Mouse (Mus musculus): ENCODE results near the gene Oas3. TPM values are rescaled to one million over a fixed set of nuclear protein-coding genes. Genes with fewer than 3 reads are reported as not detected.

The Oas3 gene
- total and polyA plus RNA-seq, 3 experiments: 0.05 to 0.94 (median 0.07) TPM

GRCm38 (mm10) chr5:120729319-120729718, 48.1 kb downstream of the Oas3 start:
- Histone ChIP-seq H3K27me3 (ENCODE audit: control insufficient read depth, insufficient read depth, low read length) (no peaks in the 10 kb centered on the region), H3K4me3 (no peak overlapping the region), H3K4me1 (ENCODE audit: control insufficient read depth, insufficient read depth, low read length) (peaks cover 1% of the 10 kb centered on the region), H3K27ac (no peak overlapping the region), H3K9ac (ENCODE audit: low read depth, low read length) (no peak overlapping the region), H3K36me3 (ENCODE audit: control insufficient read depth, insufficient read depth, low read length) (no peaks in the 10 kb centered on the region), H3K79me2 (replicated peaks; ENCODE audit: control insufficient read depth, insufficient read depth, low read length) (no peaks in the 10 kb centered on the region)
- no peak for DNase-seq
- TF ChIP-seq POLR2A (IDR thresholded peaks at IDR 0.05; ENCODE audit: insufficient read depth, low read depth, low read length) (no peak), EP300 (IDR thresholded peaks at IDR 0.05; ENCODE audit: insufficient read depth, low read depth, low read length) (no peak)
- WGBS: 50% methylated on average over 10 of the region's 10 CpGs
- intact Hi-C loops (cut with DNase I): no loop called here

- Histone ChIP-seq H3K9ac (ENCODE audit: low read depth, low read length) (no peak overlapping the region), H3K27me3 (ENCODE audit: control insufficient read depth, insufficient read depth, low read length) (no peaks in the 10 kb centered on the region), H3K4me1 (ENCODE audit: control insufficient read depth, insufficient read depth, low read length) (no peaks in the 10 kb centered on the region), H3K79me2 (replicated peaks; ENCODE audit: control insufficient read depth, insufficient read depth, low read length) (no peaks in the 10 kb centered on the region), H3K4me3 (no peak overlapping the region), H3K27ac (no peak overlapping the region), H3K36me3 (ENCODE audit: control insufficient read depth, insufficient read depth, low read length) (no peaks in the 10 kb centered on the region)
- intact Hi-C loops (cut with DNase I): no loop called here
- TF ChIP-seq CTCF (IDR thresholded peaks at IDR 0.05) (no peak), EP300 (IDR thresholded peaks at IDR 0.05; ENCODE audit: insufficient read depth, low read depth, low read length) (no peak), POLR2A (IDR thresholded peaks at IDR 0.05; ENCODE audit: insufficient read depth, low read depth, low read length) (no peak)
- WGBS: 69% methylated on average over 12 of the region's 12 CpGs
- no peak for DNase-seq
These were observed 51.5 kb downstream of the Oas3 start for GRCm38 (mm10) chr5:120725811-120726455.

DNA sequence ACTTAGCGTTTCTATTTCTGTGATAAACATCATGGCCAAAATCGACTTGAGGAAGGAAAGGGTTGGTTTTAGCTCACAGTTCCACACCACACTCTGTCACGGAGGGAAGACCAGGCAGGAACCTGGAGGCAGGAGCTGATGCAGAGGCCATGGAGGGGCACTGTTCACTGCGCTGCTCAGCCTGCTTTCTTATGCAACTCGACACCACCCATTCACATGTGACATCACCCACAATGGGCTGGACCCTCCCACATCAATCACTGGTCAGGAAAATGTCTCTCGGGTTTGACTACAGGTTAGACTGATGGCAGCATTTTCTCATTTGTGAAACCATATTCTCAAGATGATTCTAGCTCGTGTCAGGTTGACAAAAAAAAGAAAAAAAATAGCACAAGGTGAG, 56.5 kb downstream of the Oas3 start:
- intact Hi-C loops (cut with DNase I): no loop called here
- H3K36me3 ChIP-seq (ENCODE audit: control insufficient read depth, insufficient read depth, low read length): no peaks in the 10 kb centered on the region
- H3K9ac ChIP-seq (ENCODE audit: low read depth, low read length): no peak overlapping the region
- H3K4me1 ChIP-seq (ENCODE audit: control insufficient read depth, insufficient read depth, low read length): no peaks in the 10 kb centered on the region
- TF ChIP-seq CTCF (IDR thresholded peaks at IDR 0.05): no peak
- TF ChIP-seq POLR2A (IDR thresholded peaks at IDR 0.05; ENCODE audit: insufficient read depth, low read depth, low read length): no peak
- no peak for TF ChIP-seq EP300 (IDR thresholded peaks at IDR 0.05; ENCODE audit: insufficient read depth, low read depth, low read length)
- no peaks in the 10 kb centered on the region for H3K27me3 ChIP-seq (ENCODE audit: control insufficient read depth, insufficient read depth, low read length)
- H3K79me2 ChIP-seq (replicated peaks; ENCODE audit: control insufficient read depth, insufficient read depth, low read length): no peaks in the 10 kb centered on the region
- H3K4me3 ChIP-seq: no peak overlapping the region
- H3K27ac ChIP-seq: no peak overlapping the region
- DNase-seq: no peak
- 51% methylated on average over 7 of the region's 7 CpGs for WGBS

- no peak overlapping the region for H3K9ac ChIP-seq (ENCODE audit: low read depth, low read length)
- intact Hi-C loops (cut with DNase I): no loop called here
- TF ChIP-seq CTCF (IDR thresholded peaks at IDR 0.05) (no peak), POLR2A (IDR thresholded peaks at IDR 0.05; ENCODE audit: insufficient read depth, low read depth, low read length) (no peak), EP300 (IDR thresholded peaks at IDR 0.05; ENCODE audit: insufficient read depth, low read depth, low read length) (no peak)
- H3K4me3 ChIP-seq: no peak overlapping the region
- no peaks in the 10 kb centered on the region for H3K79me2 ChIP-seq (replicated peaks; ENCODE audit: control insufficient read depth, insufficient read depth, low read length)
- H3K36me3 ChIP-seq (ENCODE audit: control insufficient read depth, insufficient read depth, low read length): no peaks in the 10 kb centered on the region
- H3K4me1 ChIP-seq (ENCODE audit: control insufficient read depth, insufficient read depth, low read length): no peaks in the 10 kb centered on the region
- H3K27me3 ChIP-seq (ENCODE audit: control insufficient read depth, insufficient read depth, low read length): no peaks in the 10 kb centered on the region
- 54% methylated on average over 15 of the region's 15 CpGs for WGBS
- H3K27ac ChIP-seq: no peak overlapping the region
- no peak for DNase-seq
These were observed 58.7 kb downstream of the Oas3 start for GRCm38 (mm10) chr5:120718600-120719378.

DNA sequence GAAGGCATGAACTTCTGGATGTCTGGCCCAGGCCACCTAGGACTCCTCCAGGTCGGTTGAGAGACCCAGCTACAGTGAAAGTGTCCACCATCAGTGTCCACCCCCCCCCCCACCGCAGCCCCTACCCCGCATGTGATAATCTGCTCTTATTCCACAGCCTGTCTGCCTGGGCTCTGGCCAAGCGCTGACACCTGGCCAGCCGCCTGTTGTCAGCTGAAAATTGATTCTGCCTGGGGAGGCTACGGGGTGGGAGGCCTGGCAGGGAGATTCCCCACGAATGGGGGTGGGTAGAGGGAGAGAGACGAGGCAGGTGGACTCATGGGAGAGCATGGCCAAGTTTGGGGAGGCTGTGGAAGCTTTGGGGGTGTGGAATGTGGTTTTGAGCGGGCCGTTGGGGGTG, 60.3 kb downstream of the Oas3 start:
- H3K79me2 ChIP-seq (replicated peaks; ENCODE audit: control insufficient read depth, insufficient read depth, low read length): no peaks in the 10 kb centered on the region
- no peak overlapping the region for H3K9ac ChIP-seq (ENCODE audit: low read depth, low read length)
- H3K27ac ChIP-seq: no peak overlapping the region
- H3K4me3 ChIP-seq: no peak overlapping the region
- H3K27me3 ChIP-seq (ENCODE audit: control insufficient read depth, insufficient read depth, low read length): peaks cover 3% of the 10 kb centered on the region
- 64% methylated on average over 10 of the region's 10 CpGs for WGBS
- no peaks in the 10 kb centered on the region for H3K4me1 ChIP-seq (ENCODE audit: control insufficient read depth, insufficient read depth, low read length)
- no peak for TF ChIP-seq POLR2A (IDR thresholded peaks at IDR 0.05; ENCODE audit: insufficient read depth, low read depth, low read length)
- no peak for TF ChIP-seq EP300 (IDR thresholded peaks at IDR 0.05; ENCODE audit: insufficient read depth, low read depth, low read length)
- TF ChIP-seq CTCF (IDR thresholded peaks at IDR 0.05): no peak
- no peak for DNase-seq
- intact Hi-C loops (cut with DNase I): no loop called here
- no peaks in the 10 kb centered on the region for H3K36me3 ChIP-seq (ENCODE audit: control insufficient read depth, insufficient read depth, low read length)

GRCm38 (mm10) chr5:120714314-120714713, 63.1 kb downstream of the Oas3 start:
- no peaks in the 10 kb centered on the region for H3K36me3 ChIP-seq (ENCODE audit: control insufficient read depth, insufficient read depth, low read length)
- WGBS: 5% methylated on average over 16 of the region's 16 CpGs
- H3K79me2 ChIP-seq (replicated peaks; ENCODE audit: control insufficient read depth, insufficient read depth, low read length): no peaks in the 10 kb centered on the region
- no peak overlapping the region for H3K27ac ChIP-seq
- no peaks in the 10 kb centered on the region for H3K4me1 ChIP-seq (ENCODE audit: control insufficient read depth, insufficient read depth, low read length)
- intact Hi-C loops (cut with DNase I): loop anchor here (2.0 kb wide), 2 partner anchors 34 to 96 kb away; no protein-coding TSS in a partner anchor
- DNase-seq: peak; percentile 53 to 71
- no peak overlapping the region for H3K4me3 ChIP-seq
- TF ChIP-seq EP300 (IDR thresholded peaks at IDR 0.05; ENCODE audit: insufficient read depth, low read depth, low read length) (no peak), POLR2A (IDR thresholded peaks at IDR 0.05; ENCODE audit: insufficient read depth, low read depth, low read length) (no peak), CTCF (IDR thresholded peaks at IDR 0.05) (peak; percentile 88)
- H3K27me3 ChIP-seq (ENCODE audit: control insufficient read depth, insufficient read depth, low read length): peaks cover 20% of the 10 kb centered on the region
- no peak overlapping the region for H3K9ac ChIP-seq (ENCODE audit: low read depth, low read length)

Data from heart, adult 2 months (tissue).